Mouse (Mus musculus) stomach, postnatal 0 days (tissue): ENCODE results near the gene Arhgap42.

Experiments used
- CTCF ChIP-seq: IDR thresholded peaks from 2 replicates; pipeline ENCODE4 v1.5.1; 2016; ENCODE audit warnings: antibody characterized with exemption, low read depth, mild to moderate bottlenecking, moderate library complexity
- EP300 ChIP-seq: optimal IDR thresholded peaks from 2 replicates; pipeline ENCODE3; 2016; ENCODE audit warnings: antibody characterized with exemption

DNA sequence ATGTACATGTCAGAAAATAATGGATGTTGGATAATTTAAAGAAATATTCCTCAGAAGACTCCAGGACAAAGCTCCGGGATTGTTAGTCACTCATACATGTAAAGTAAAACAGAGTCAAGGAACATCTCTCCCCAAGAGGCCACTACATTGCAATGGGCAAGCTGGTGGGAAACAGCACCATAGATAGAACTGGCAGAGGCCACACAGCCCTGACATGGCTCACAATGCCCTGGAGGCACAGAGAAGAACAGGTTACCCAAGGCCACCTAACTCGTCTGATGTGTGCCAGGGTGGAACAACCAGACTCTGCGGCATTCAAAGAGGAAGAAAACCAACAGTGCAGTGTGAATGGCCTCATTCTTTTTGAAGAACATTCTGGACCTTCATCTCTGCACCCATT is 50.7 kb downstream of the Arhgap42 start:
- no peak for TF ChIP-seq EP300
- TF ChIP-seq CTCF, result no peak
